Mouse (Mus musculus) thymus, adult 2 months (tissue): ENCODE data around the gene Farp1.

Experiments
- CTCF ChIP-seq: fragments of 200-500 bp; IDR thresholded peaks from 2 replicates; pipeline ENCODE4 v1.5.1; 2012; ENCODE audit warnings: mild to moderate bottlenecking, control low read depth, low read length, moderate library complexity, borderline replicate concordance; ENCODE audit not compliant: control insufficient read depth, poor library complexity, insufficient read depth; ENCODE audit errors: extremely low read depth
- POLR2A ChIP-seq: fragments of 200-500 bp; IDR thresholded peaks from 2 replicates; pipeline ENCODE4 v1.6.1; 2012; ENCODE audit warnings: mild to moderate bottlenecking, low read length, control low read depth, moderate library complexity; ENCODE audit not compliant: control insufficient read depth, poor library complexity, insufficient read depth; ENCODE audit errors: extremely low read depth

- no peak for TF ChIP-seq CTCF
- no peak for TF ChIP-seq POLR2A
Measured at GRCm38 (mm10) chr14:121225804-121226203, 190.8 kb downstream of the Farp1 start.
